Mouse (Mus musculus): ENCODE measurements around the gene Olfr1260. TPM values are rescaled to one million over a fixed set of nuclear protein-coding genes. Genes with fewer than 3 reads are reported as not detected.

Gene Olfr1260
- total RNA-seq (2021) = not detected
- long read RNA-seq, experiment 1 = 0 reads
- long read RNA-seq, experiment 2 = 0 reads

- DNase-seq (ENCODE audit: low spot score in 2 of 2) = no peak
Measured at GRCm38 (mm10) chr2:89974184-89974583, at the start of gene Olfr1260. Olfr1260 (plus strand) TSS chr2:89974340.

- DNase-seq (ENCODE audit: low spot score in 2 of 2) = no peak
Measured at GRCm38 (mm10) chr2:89927009-89927408, 47.1 kb upstream of the Olfr1260 start, which contains the start of gene Olfr1258. Olfr1258 (plus strand) TSS chr2:89927309.

- DNase-seq (ENCODE audit: low spot score in 2 of 2) = no peak
Measured at GRCm38 (mm10) chr2:89948564-89948963, 25.6 kb upstream of the Olfr1260 start, which contains the start of gene Olfr1259. Olfr1259 (minus strand) TSS chr2:89948664.

DNA sequence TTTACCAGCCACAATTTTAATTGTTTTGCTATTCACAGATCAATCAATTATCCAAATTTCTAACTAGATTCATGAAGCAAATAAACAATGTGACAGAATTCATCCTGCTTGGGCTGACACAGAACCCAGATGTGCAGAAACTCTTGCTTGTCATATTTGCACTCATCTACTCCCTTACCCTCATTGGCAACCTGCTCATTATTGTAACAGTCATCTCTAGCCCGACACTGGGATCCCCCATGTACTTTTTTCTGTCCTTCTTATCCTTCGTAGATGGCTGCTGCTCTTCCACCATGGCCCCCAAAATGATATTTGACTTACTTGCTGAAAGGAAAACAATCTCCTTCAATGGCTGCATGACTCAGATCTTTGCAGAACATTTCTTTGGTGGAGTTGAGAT lies 3.6 kb downstream of the Olfr1260 start:
- DNase-seq (ENCODE audit: low spot score in 2 of 2) = no peak

- DNase-seq (ENCODE audit: low spot score in 2 of 2) = no peak
Measured at GRCm38 (mm10) chr2:89990921-89991320, 16.8 kb downstream of the Olfr1260 start, which contains the start of gene Olfr1261. Olfr1261 (plus strand) TSS chr2:89991221.

- no peak for DNase-seq (ENCODE audit: low spot score in 2 of 2)
Measured at GRCm38 (mm10) chr2:89999845-90000244, 25.7 kb downstream of the Olfr1260 start, which contains the start of gene Olfr1262. Olfr1262 (plus strand) TSS chr2:90000145.

DNA sequence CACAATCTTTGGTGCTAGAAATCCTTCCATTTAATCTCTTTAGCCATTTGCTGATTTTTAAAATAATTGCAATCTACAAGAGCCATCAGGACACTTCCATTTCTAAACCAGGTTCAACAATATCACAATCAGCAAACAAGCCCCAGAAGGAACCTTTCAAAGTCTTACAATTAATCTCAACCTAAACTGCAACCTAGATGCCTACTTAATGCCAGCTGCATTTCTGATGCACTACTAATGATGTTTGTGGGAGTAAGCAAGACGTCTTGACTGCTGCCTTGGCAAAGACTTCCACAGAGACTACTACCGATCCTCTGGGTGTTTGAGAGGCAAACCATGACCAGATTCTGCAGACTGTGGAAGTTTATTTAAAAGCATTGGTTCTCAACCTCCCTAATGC lies 37.7 kb downstream of the Olfr1260 start, which contains the start of gene Olfr1263:
Gene Olfr1263, plus strand, starts transcription at position 301 of the 400 bp plus-strand sequence.
- no peak for DNase-seq (ENCODE audit: low spot score in 2 of 2)

DNA sequence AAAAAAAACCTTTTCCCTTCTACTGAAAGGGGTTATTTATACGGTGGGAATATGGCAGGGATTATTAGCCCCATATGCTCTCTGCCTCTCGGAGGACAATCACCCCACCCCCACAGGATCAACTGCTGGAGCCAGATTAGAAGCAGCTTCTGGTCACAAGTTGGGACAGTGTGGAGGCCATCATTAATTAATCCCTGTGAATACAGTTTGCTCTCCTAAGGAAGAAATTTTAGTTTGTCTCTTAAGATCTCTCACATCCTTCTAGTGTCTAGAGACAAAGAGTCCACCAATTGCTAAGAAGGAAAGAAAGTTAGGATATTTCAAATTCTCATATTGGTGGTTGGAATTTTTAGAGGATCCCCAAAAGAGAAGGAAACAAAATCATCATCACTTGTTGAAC lies 51.3 kb downstream of the Olfr1260 start, which contains the start of gene Olfr1264:
Gene Olfr1264, minus strand, starts transcription at position 101 of the 400 bp plus-strand sequence.
- no peak for DNase-seq (ENCODE audit: low spot score in 2 of 2)

Other genes with a start within 250 kb of the Olfr1260 start
- not detected for gene Olfr1252, start 249.3 kb upstream of the Olfr1260 start, total RNA-seq (2021)
- gene Olfr1253, start 217.2 kb upstream of the Olfr1260 start, total RNA-seq (2021) = not detected
- not detected for gene Olfr1254, start 180.7 kb upstream of the Olfr1260 start, total RNA-seq (2021)
- not detected for gene Olfr1255, start 162.3 kb upstream of the Olfr1260 start, total RNA-seq (2021)
- not detected for gene Olfr1256, start 132.8 kb upstream of the Olfr1260 start, total RNA-seq (2021)
- gene Olfr48, start 126.1 kb upstream of the Olfr1260 start, total RNA-seq (2021) = not detected
- not detected for gene Olfr1257, start 95.9 kb upstream of the Olfr1260 start, total RNA-seq (2021)
- not detected for gene Olfr1258, start 47.0 kb upstream of the Olfr1260 start, total RNA-seq (2021)
- gene Olfr1259, start 25.7 kb upstream of the Olfr1260 start, total RNA-seq (2021) = not detected
- not detected for gene Olfr1261, start 16.9 kb downstream of the Olfr1260 start, total RNA-seq (2021)
- gene Olfr1262, start 25.8 kb downstream of the Olfr1260 start, total RNA-seq (2021) = not detected
- not detected for gene Olfr1263, start 37.8 kb downstream of the Olfr1260 start, total RNA-seq (2021)
- gene Olfr1264, start 51.2 kb downstream of the Olfr1260 start, total RNA-seq (2021) = not detected
- not detected for gene Olfr1265, start 61.0 kb downstream of the Olfr1260 start, total RNA-seq (2021)
- not detected for gene Olfr140, start 89.3 kb downstream of the Olfr1260 start, total RNA-seq (2021)
- not detected for gene Olfr1269, start 147.1 kb downstream of the Olfr1260 start, total RNA-seq (2021)
- not detected for gene Olfr32, start 168.0 kb downstream of the Olfr1260 start, total RNA-seq (2021)
- not detected for gene Olfr1270, start 178.8 kb downstream of the Olfr1260 start, total RNA-seq (2021)